Mouse (Mus musculus) hindbrain, embryonic 15.5 days (tissue): ENCODE data around the gene Cd5l. TPM values are rescaled to one million over a fixed set of nuclear protein-coding genes. Genes with fewer than 3 reads are reported as not detected.
"Not testable (repeated sequence)": the region's sequence is repeated elsewhere in the genome, so short reads cannot be mapped to it uniquely, and the experiment has no call there.

Experiments used
- ATAC-seq: fragments of 200-750 bp; cut with Nextera tagmentation; 2 replicates; pipeline ENCODE4 v1.8.0; 2017; ENCODE audit warnings: low read depth, moderate number of reproducible peaks, moderate TSS enrichment; ENCODE audit not compliant: low FRiP score
- H3K27ac ChIP-seq: fragments of 300-500 bp; sonication (generic); replicated peaks from 2 replicates; pipeline ENCODE4 v1.5.1; 2015; ENCODE audit warnings: mild to moderate bottlenecking, inconsistent platforms
- H3K27me3 ChIP-seq: fragments of 300-500 bp; sonication (generic); 2 replicates; pipeline ENCODE4 v1.6.1; 2015; ENCODE audit warnings: control low read depth, inconsistent platforms
- H3K36me3 ChIP-seq: fragments of 300-500 bp; sonication (generic); 2 replicates; pipeline ENCODE4 v1.6.1; 2015; ENCODE audit warnings: control low read depth, inconsistent platforms
- H3K4me1 ChIP-seq: fragments of 300-500 bp; sonication (generic); replicated peaks from 2 replicates; pipeline ENCODE4 v1.6.1; 2015; ENCODE audit warnings: control low read depth, inconsistent platforms
- H3K4me2 ChIP-seq: fragments of 300-500 bp; sonication (generic); 2 replicates; pipeline ENCODE4 v1.6.1; 2015; ENCODE audit warnings: moderate library complexity, mild to moderate bottlenecking, inconsistent platforms
- H3K4me3 ChIP-seq: fragments of 300-500 bp; sonication (generic); 2 replicates; pipeline ENCODE4 v1.5.1; 2015; ENCODE audit warnings: mild to moderate bottlenecking, inconsistent platforms
- H3K9ac ChIP-seq: fragments of 300-500 bp; sonication (generic); 2 replicates; pipeline ENCODE4 v1.6.1; 2015; ENCODE audit warnings: inconsistent platforms
- H3K9me3 ChIP-seq: fragments of 300-500 bp; sonication (generic); 2 replicates; pipeline ENCODE4 v1.6.1; 2016; ENCODE audit warnings: control low read depth, inconsistent platforms
- WGBS: fragments of 180-500 bp; shearing (Covaris S2); methylation state at CpG from one replicate; pipeline ENCODE4 v1.1.7; 2015; 5-methylcytosine and 5-hydroxymethylcytosine counted together
- polyA plus RNA-seq: library from polyadenylated mRNA; unstranded; fragments of >200 nt; fragmentation: Nextera tagmentation; extraction: Ambion mirVana; gene quantifications from 2 replicates; pipeline ENCODE4 v1.2.1, GENCODE M21; 2015

Cd5l gene
- polyA plus RNA-seq, result 0.14 and 0.30 TPM in 2 replicates

GRCm38 (mm10) chr3:87357581-87357980, at the start of gene Cd5l:
Gene Cd5l, plus strand, starts transcription at chr3:87357881.
- H3K9ac ChIP-seq, result no peak within 1 kb of the TSS
- no peaks in the 10 kb centered on the region for H3K9me3 ChIP-seq
- no peaks in the 10 kb centered on the region for H3K27me3 ChIP-seq
- H3K4me1 ChIP-seq, result no peaks in the 10 kb centered on the region
- no peak within 1 kb of the TSS for H3K4me3 ChIP-seq
- no peak within 1 kb of the TSS for H3K27ac ChIP-seq
- ATAC-seq, result no peak
- no peak within 1 kb of the TSS for H3K4me2 ChIP-seq
- no peaks in the 10 kb centered on the region for H3K36me3 ChIP-seq

GRCm38 (mm10) chr3:87309922-87310321, 47.8 kb upstream of the Cd5l start:
- Histone ChIP-seq H3K27ac (no peak overlapping the region), H3K4me2 (no peak overlapping the region), H3K4me3 (no peak overlapping the region), H3K27me3 (no peaks in the 10 kb centered on the region), H3K36me3 (no peaks in the 10 kb centered on the region), H3K9ac (no peak overlapping the region), H3K4me1 (no peaks in the 10 kb centered on the region), H3K9me3 (no peaks in the 10 kb centered on the region)
- ATAC-seq, result no peak
- 72% methylated on average over 2 of the region's 2 CpGs for WGBS

- H3K27ac ChIP-seq, result no peak overlapping the region
- H3K36me3 ChIP-seq, result no peaks in the 10 kb centered on the region
- no peak for ATAC-seq
- no peaks in the 10 kb centered on the region for H3K4me1 ChIP-seq
- WGBS, result 50% methylated on average over 4 of the region's 4 CpGs
- no peaks in the 10 kb centered on the region for H3K9me3 ChIP-seq
- H3K27me3 ChIP-seq, result no peaks in the 10 kb centered on the region
- H3K4me3 ChIP-seq, result no peak overlapping the region
- no peak overlapping the region for H3K9ac ChIP-seq
- no peak overlapping the region for H3K4me2 ChIP-seq
These were observed 35.1 kb upstream of the Cd5l start for GRCm38 (mm10) chr3:87322557-87322956.

GRCm38 (mm10) chr3:87323778-87324177, 33.9 kb upstream of the Cd5l start:
- Histone ChIP-seq H3K9me3 (no peaks in the 10 kb centered on the region), H3K4me2 (no peak overlapping the region), H3K4me1 (no peaks in the 10 kb centered on the region), H3K27ac (no peak overlapping the region), H3K36me3 (no peaks in the 10 kb centered on the region), H3K4me3 (no peak overlapping the region), H3K9ac (no peak overlapping the region), H3K27me3 (no peaks in the 10 kb centered on the region)
- whole genome bisulfite sequencing, result 17% methylated on average over 3 of the region's 3 CpGs
- ATAC-seq, result no peak

GRCm38 (mm10) chr3:87337899-87338298, 19.8 kb upstream of the Cd5l start:
- Histone ChIP-seq H3K9me3 (no peaks in the 10 kb centered on the region), H3K4me1 (no peaks in the 10 kb centered on the region), H3K36me3 (no peaks in the 10 kb centered on the region), H3K27me3 (no peaks in the 10 kb centered on the region), H3K4me3 (no peak overlapping the region), H3K4me2 (no peak overlapping the region), H3K27ac (no peak overlapping the region), H3K9ac (no peak overlapping the region)
- no peak for ATAC-seq
- 92% methylated on average over 5 of the region's 5 CpGs for WGBS

- H3K4me3 ChIP-seq, H3K4me2 ChIP-seq, ATAC-seq, H3K27ac ChIP-seq, H3K9ac ChIP-seq, H3K9me3 ChIP-seq, H3K27me3 ChIP-seq, H3K36me3 ChIP-seq, H3K4me1 ChIP-seq: not testable (repeated sequence)
- 91% methylated on average over 2 of the region's 2 CpGs for WGBS
These were observed 6.7 kb upstream of the Cd5l start for GRCm38 (mm10) chr3:87350992-87351391.

GRCm38 (mm10) chr3:87359215-87359614, 1.5 kb downstream of the Cd5l start:
- no peak overlapping the region for H3K4me2 ChIP-seq
- H3K27ac ChIP-seq, result no peak overlapping the region
- no peak overlapping the region for H3K9ac ChIP-seq
- H3K9me3 ChIP-seq, result no peaks in the 10 kb centered on the region
- no peaks in the 10 kb centered on the region for H3K27me3 ChIP-seq
- H3K4me1 ChIP-seq, result no peaks in the 10 kb centered on the region
- H3K4me3 ChIP-seq, result no peak overlapping the region
- no peak for ATAC-seq
- H3K36me3 ChIP-seq, result no peaks in the 10 kb centered on the region

GRCm38 (mm10) chr3:87360466-87360865, 2.8 kb downstream of the Cd5l start:
- no peak overlapping the region for H3K4me2 ChIP-seq
- H3K4me1 ChIP-seq, result no peaks in the 10 kb centered on the region
- no peak overlapping the region for H3K4me3 ChIP-seq
- H3K9me3 ChIP-seq, result no peaks in the 10 kb centered on the region
- no peaks in the 10 kb centered on the region for H3K27me3 ChIP-seq
- no peaks in the 10 kb centered on the region for H3K36me3 ChIP-seq
- H3K27ac ChIP-seq, result no peak overlapping the region
- H3K9ac ChIP-seq, result no peak overlapping the region
- no peak for ATAC-seq
- whole genome bisulfite sequencing, result 85% methylated on average over 6 of the region's 6 CpGs

- 93% methylated on average over 14 of the region's 14 CpGs for WGBS
These were observed 8.0 kb downstream of the Cd5l start for GRCm38 (mm10) chr3:87365691-87366090.

GRCm38 (mm10) chr3:87367511-87367910, 9.8 kb downstream of the Cd5l start:
- H3K9me3 ChIP-seq, result no peaks in the 10 kb centered on the region
- no peaks in the 10 kb centered on the region for H3K4me1 ChIP-seq

More at GRCm38 (mm10) chr3:87365691-87366090, 8.0 kb downstream of the Cd5l start:
- no peaks in the 10 kb centered on the region for H3K36me3 ChIP-seq
- no peak overlapping the region for H3K4me2 ChIP-seq
- H3K9ac ChIP-seq, result no peak overlapping the region
- no peaks in the 10 kb centered on the region for H3K4me1 ChIP-seq
- no peak for ATAC-seq
- no peak overlapping the region for H3K4me3 ChIP-seq
- H3K9me3 ChIP-seq, result no peaks in the 10 kb centered on the region
- H3K27me3 ChIP-seq, result no peaks in the 10 kb centered on the region
- no peak overlapping the region for H3K27ac ChIP-seq

GRCm38 (mm10) chr3:87369181-87369580, 11.5 kb downstream of the Cd5l start:
- H3K27me3 ChIP-seq, result no peaks in the 10 kb centered on the region
- no peak overlapping the region for H3K9ac ChIP-seq
- no peaks in the 10 kb centered on the region for H3K4me1 ChIP-seq
- 78% methylated on average over 5 of the region's 5 CpGs for WGBS
- no peak for ATAC-seq
- no peaks in the 10 kb centered on the region for H3K9me3 ChIP-seq
- no peaks in the 10 kb centered on the region for H3K36me3 ChIP-seq
- no peak overlapping the region for H3K4me3 ChIP-seq
- no peak overlapping the region for H3K27ac ChIP-seq
- no peak overlapping the region for H3K4me2 ChIP-seq

More at GRCm38 (mm10) chr3:87367511-87367910, 9.8 kb downstream of the Cd5l start:
- Histone ChIP-seq H3K4me3 (no peak overlapping the region), H3K9ac (no peak overlapping the region), H3K4me2 (no peak overlapping the region), H3K27me3 (no peaks in the 10 kb centered on the region), H3K36me3 (no peaks in the 10 kb centered on the region), H3K27ac (no peak overlapping the region)
- WGBS, result 81% methylated on average over 10 of the region's 10 CpGs
- ATAC-seq, result no peak

GRCm38 (mm10) chr3:87376195-87377165, 18.8 kb downstream of the Cd5l start, which contains the start of gene Fcrl1:
Gene Fcrl1, plus strand, starts transcription at chr3:87376387.
- Histone ChIP-seq H3K4me2 (no peak within 1 kb of the TSS), H3K9me3 (no peaks in the 10 kb centered on the region), H3K4me3 (no peak within 1 kb of the TSS), H3K27me3 (no peaks in the 10 kb centered on the region), H3K4me1 (no peaks in the 10 kb centered on the region), H3K27ac (no peak within 1 kb of the TSS), H3K36me3 (no peaks in the 10 kb centered on the region), H3K9ac (no peak within 1 kb of the TSS)
- whole genome bisulfite sequencing, result 82% methylated on average over 18 of the region's 18 CpGs
- no peak for ATAC-seq
